Mouse (Mus musculus) common myeloid progenitor, adult 5-6 weeks (primary cell): ENCODE data around the gene Pilrb1. TPM values are rescaled to one million over a fixed set of nuclear protein-coding genes. Genes with fewer than 3 reads are reported as not detected.

ENCODE experiments used
- ATAC-seq: replicated peaks from 2 replicates; pipeline ENCODE4 v1.8.0; 2016; ENCODE audit warnings: low read depth, mild to moderate bottlenecking, moderate TSS enrichment, inconsistent platforms; ENCODE audit not compliant: poor library complexity, severe bottlenecking
- total RNA-seq: library from RNA; stranded (forward); fragments of 200-1000, 187-1606 nt; gene quantifications from 2 replicates; pipeline ENCODE4 v1.2.3, GENCODE M21; 2017

Gene Pilrb1
- total RNA-seq, 1 experiment from 2014 or later, result 2.2 TPM

- 0 out of 2 replicates have a peak, but pooled peaks have one; percentile 16 for ATAC-seq
These were observed 26.8 kb downstream of the Pilrb1 start for GRCm38 (mm10) chr5:137831106-137831505.

DNA sequence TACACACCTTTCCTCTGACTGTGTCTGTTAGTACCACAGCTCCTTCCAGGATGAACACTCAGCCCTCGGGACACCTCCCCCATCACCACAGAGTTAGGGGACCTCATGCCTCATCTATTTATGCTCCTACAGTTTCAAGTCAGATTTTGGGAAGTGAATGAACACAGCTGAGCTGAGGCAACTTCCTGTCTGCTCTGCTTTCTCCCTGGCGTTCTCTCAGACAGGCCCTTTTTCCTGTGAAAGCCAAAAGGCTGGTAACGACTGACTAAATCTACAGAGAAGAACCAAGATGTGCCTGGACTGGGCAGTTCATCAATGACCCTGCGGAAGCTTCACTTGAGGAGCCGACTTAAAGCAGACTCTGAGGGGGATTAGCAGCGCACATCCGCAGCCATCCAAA, 27.7 kb downstream of the Pilrb1 start:
- ATAC-seq, result peak; percentile 30; the same call in 1 of the 2 replicates

- peak; percentile 74 for ATAC-seq
These were observed 29.2 kb downstream of the Pilrb1 start for GRCm38 (mm10) chr5:137828694-137829093.

DNA sequence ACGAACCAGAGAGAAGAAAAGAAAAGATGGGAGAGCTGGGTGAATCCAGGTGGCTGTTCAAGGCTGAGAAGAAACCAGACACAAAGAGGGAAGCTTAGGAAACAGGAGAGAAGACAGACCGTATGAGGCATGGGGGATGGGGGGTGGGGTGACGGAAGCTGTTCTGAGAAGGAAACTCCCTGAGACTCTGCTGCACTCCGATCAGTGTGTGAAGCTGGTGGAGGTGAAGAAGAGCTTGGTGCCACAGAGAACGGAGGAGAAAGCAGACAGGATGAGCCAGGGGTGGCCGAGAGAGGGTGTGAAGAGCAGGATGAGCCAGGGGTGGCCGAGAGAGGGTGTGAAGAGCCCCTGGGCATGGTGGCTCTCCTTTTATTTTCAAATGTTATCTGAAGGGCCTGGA, 31.5 kb downstream of the Pilrb1 start:
- ATAC-seq, result no peak

DNA sequence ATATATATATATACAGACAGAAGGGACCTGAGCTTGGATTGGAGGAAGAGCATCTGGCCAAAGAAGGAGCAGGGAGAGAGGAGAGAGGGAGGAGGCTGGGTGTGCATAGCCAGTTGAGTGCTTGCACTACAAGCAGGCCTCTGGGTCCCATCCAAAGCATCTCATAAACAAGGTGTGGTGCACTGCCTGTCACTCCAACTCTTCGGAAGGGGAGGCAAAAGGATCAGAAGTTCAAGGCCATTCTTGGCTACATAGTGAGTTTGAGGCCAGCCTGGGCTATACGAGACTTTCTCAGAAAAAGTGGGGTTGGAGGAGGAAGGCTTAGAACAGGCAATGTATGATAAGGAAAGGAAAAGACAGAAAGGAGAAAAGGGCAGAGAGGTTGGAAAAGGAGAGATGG, 31.9 kb downstream of the Pilrb1 start:
- ATAC-seq, result no peak

DNA sequence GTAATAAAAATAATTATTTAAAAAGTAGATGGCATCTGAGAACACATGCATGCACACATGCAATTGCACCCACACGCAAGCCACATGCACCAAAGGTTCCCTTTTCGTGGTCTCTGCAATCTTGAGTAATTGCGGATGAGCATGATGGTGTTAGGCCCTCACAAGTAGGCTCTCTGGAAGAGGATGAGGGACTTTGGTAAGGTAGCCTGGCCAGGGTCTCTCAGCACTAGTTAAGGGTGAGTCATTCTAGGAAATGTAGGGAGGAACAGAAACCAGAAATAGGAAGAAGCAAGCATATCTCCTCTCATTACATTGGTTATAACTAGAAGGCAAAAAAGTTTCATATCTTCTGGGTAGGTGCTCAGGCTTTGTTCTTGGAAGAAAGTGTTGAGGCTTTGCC, 32.9 kb downstream of the Pilrb1 start:
- ATAC-seq, result peak; percentile 66

DNA sequence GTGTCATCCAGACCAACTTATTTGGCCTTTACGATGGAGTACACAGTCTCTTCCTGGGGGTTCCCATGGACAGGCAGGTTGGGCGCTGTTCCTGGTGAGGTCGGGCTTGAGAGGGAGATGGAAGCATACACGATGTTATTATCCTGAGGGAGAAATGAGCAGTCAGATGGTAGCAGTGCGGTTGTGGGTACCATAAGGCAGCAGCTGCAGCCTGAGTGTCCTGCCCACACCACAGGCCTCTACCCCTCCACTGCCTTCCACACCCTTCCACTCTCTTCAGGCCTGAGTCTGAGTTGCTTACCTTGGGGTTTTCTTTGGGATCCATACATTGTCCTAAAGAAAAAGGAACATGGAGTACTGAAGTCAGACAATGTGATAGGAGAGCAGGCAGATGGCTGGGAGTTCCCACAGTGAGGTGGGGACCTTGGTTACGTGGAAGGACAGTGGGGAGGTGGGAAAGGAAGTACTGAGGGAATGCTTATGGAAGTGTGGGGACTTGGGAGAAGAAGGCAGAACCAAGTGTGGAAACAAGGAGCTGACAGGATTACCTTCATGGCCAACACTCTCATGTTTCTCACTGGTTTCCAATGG, 34.4 kb downstream of the Pilrb1 start:
- ATAC-seq, result no peak

DNA sequence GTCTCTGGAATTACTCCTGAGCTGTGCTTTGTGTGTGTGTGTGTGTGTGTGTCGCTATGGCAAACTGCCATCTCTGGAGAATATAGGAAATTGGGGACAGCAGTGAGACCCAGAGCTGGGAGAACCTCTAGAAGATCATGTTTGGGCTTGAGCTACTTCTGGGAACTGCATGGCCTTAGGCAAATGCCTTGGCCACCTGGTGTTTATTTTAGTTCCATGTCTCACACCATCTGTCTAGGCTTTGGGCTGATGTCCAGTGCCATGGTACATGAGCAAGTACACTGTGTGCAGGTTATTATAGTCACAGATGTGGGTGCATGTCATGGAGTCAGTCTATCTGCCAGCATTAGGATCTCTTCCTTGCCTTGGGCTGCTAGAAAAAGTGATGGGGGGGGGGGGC, 35.3 kb downstream of the Pilrb1 start:
- ATAC-seq, result no peak

- ATAC-seq, result no peak
These were observed 35.8 kb downstream of the Pilrb1 start for GRCm38 (mm10) chr5:137822126-137822525.

DNA sequence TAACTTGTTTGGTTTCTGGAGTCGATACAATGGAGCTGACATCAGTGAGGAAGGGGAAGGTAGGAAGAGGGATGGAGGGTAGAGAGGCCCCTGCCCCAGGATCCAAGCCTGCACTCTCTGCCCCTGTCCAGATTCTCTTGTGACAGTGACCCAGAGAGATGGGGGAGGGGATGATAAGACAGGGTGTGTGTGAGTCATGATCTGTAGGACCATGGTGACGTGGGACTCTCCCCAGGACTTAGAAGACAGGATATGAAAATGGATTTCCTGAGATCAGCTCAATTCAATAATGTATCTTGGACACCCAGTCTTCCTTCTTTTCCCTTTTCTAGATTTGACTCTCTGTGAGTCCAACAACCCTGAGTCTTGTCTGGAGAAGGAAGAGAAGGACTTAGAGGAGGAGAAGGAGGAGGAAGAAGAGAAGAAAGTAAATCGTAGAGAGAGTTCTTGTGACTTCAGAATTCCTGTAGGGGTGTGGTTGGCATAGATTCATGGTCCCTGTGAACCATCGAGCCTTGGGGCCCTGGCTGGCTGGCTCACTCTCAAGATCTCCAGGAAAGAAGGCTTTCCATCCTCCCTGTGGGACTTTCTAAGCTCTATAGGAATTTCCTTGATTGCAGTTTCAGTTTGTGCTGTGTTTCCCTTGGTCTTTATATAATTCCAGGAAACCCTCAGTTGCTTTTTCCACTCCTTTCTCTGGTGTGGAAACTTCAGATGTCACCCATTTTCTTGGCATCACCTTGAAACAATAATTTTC, 40.3 kb downstream of the Pilrb1 start:
- ATAC-seq, result no peak

DNA sequence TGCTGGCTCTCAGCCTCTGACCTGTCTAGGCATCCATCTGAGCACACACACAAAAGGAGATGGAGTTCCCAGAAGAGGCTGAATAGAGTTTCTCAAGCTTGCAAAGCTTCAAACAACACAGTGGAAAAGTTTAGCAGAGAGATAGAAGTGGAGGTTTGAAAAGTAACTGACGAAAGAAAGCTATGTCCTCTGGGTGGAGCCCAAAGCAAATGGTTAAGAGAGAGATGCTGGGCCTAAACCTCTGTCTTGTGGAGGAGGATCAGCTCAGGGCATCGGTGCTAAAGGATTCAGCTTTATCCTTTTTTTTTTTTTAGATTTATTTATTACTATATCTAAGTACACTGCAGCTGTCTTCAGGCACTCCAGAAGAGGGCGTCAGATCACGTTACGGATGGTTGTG, 49.6 kb downstream of the Pilrb1 start:
- ATAC-seq, result no peak

DNA sequence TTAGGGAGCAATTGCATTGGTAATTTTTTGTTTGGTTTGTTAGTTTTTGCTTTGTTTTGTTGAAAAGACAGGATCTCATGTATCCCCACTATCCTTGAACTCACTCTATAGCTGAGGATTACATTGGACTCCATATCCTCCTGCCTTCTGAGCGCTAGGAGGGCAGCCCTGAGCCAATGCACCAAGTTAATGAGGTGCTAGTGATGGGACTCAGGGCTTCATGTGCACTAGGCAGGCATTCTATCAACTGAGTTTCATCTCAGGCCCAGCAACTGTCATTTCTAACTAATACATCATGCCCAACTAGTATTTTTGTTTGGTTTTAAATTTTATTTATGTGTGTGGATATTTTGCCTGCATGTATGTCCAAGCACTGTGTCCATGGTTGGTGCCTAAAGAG, 51.7 kb downstream of the Pilrb1 start:
- ATAC-seq, result no peak

Other genes with a start within 250 kb of the Pilrb1 start
- gene Pcolce, start 244.3 kb downstream of the Pilrb1 start, total RNA-seq, result not detected in 2 replicates
- gene Fbxo24, start 229.1 kb downstream of the Pilrb1 start, total RNA-seq, result not detected in 2 replicates
- 17.0 and 33.8 TPM in 2 replicates for gene Lrch4, start 229.0 kb downstream of the Pilrb1 start, total RNA-seq
- gene Gm20605, start 228.9 kb downstream of the Pilrb1 start, total RNA-seq, result 6.0 and 6.5 TPM in 2 replicates
- 5.6 and 9.3 TPM in 2 replicates for gene Sap25, start 216.8 kb downstream of the Pilrb1 start, total RNA-seq
- not detected in 2 replicates for gene Irs3, start 212.4 kb downstream of the Pilrb1 start, total RNA-seq
- 10.1 and 15.7 TPM in 2 replicates for gene Agfg2, start 173.4 kb downstream of the Pilrb1 start, total RNA-seq
- 0.05 TPM in 1 of 2 replicates, not detected in the other for gene Nyap1, start 116.5 kb downstream of the Pilrb1 start, total RNA-seq
- 86.7 and 97.2 TPM in 2 replicates for gene Tsc22d4, start 112.4 kb downstream of the Pilrb1 start, total RNA-seq
- gene Ppp1r35, start 79.3 kb downstream of the Pilrb1 start, total RNA-seq, result 13.0 and 21.9 TPM in 2 replicates
- 27.4 and 33.1 TPM in 2 replicates for gene Mepce, start 70.5 kb downstream of the Pilrb1 start, total RNA-seq
- 24.1 and 24.3 TPM in 2 replicates for gene Zcwpw1, start 70.3 kb downstream of the Pilrb1 start, total RNA-seq
- gene Pilra, start 21.8 kb downstream of the Pilrb1 start, total RNA-seq, result 0.69 and 2.1 TPM in 2 replicates
- 0.05 and 1.7 TPM in 2 replicates for gene Pilrb2, start 13.7 kb upstream of the Pilrb1 start, total RNA-seq
- not detected in 2 replicates for gene Cyp3a13, start 63.5 kb upstream of the Pilrb1 start, total RNA-seq
- gene Gjc3, start 105.0 kb upstream of the Pilrb1 start, total RNA-seq, result not detected in 2 replicates
- gene Azgp1, start 123.4 kb upstream of the Pilrb1 start, total RNA-seq, result not detected in 2 replicates
- not detected in 2 replicates for gene Smok3a, start 163.2 kb upstream of the Pilrb1 start, total RNA-seq
- gene Smok3b, start 163.3 kb upstream of the Pilrb1 start, total RNA-seq, result not detected in 2 replicates
- not detected in 2 replicates for gene Smok3c, start 195.1 kb upstream of the Pilrb1 start, total RNA-seq
- 29.1 and 44.2 TPM in 2 replicates for gene Zkscan1, start 227.0 kb upstream of the Pilrb1 start, total RNA-seq